Mouse (Mus musculus) CH12.LX (cell line): ENCODE data around the gene Usp12.

ENCODE experiments used
- CTCF ChIP-seq, 2 experiments: IDR thresholded peaks in 1 of 2; conservative IDR thresholded peaks in 1 of 2; 2 replicates each; pipeline ENCODE4 v1.5.1; 2011 to 2012; ENCODE audit warnings: low read depth in 2 of 2, low read length in 2 of 2, improper control_type of control experiment in 1 of 2, inconsistent platforms in 1 of 2, mild to moderate bottlenecking in 1 of 2, moderate library complexity in 1 of 2
- MEF2A ChIP-seq: IDR thresholded peaks from 2 replicates; pipeline ENCODE4 v1.6.1; 2014; ENCODE audit warnings: low read depth, mild to moderate bottlenecking, inconsistent platforms, low read length, improper control_type of control experiment, borderline replicate concordance
- USF1 ChIP-seq: IDR thresholded peaks from 2 replicates; pipeline ENCODE4 v1.6.1; 2014; ENCODE audit warnings: low read depth, mild to moderate bottlenecking, inconsistent platforms, low read length, improper control_type of control experiment
- ZC3H11A ChIP-seq: IDR thresholded peaks from 2 replicates; pipeline ENCODE4 v1.6.1; 2012; ENCODE audit warnings: low read depth, mild to moderate bottlenecking, inconsistent platforms, low read length, improper control_type of control experiment

DNA sequence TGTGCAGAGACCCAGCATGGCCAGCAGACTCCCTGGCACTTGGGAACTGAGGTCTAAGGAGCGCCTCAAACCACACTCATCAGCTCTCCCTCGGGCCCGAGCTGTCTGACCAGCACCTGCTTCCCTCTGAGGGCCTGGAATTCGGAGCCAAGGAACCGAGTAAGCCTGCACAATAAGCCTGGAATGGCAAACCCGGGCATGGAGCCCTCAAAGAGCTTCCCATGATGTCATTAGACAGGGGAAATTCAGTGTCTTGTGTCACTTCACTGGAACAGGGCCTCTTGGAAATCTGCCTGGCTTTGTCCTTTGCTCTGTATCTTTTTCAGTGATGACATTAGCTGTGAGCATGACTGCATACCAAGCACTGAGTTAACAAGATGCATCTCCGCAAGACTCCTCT, 44.5 kb downstream of the Usp12 start:
- no peak for TF ChIP-seq USF1
- no peak for TF ChIP-seq ZC3H11A
- no peak for TF ChIP-seq MEF2A
- no peak for TF ChIP-seq CTCF (conservative IDR thresholded peaks at IDR 0.05 in 1 of 2, IDR thresholded peaks at IDR 0.05 in 1 of 2; ENCODE audit: low read depth in 2 of 2, low read length in 2 of 2)
